Mouse (Mus musculus) bone marrow, adult 2 months (tissue): ENCODE data around the gene Fam110a. TPM values are rescaled to one million over a fixed set of nuclear protein-coding genes. Genes with fewer than 3 reads are reported as not detected.

Source experiments
- H3K27ac ChIP-seq: fragments of 200-500 bp; 2 replicates; pipeline ENCODE4 v1.5.1; 2012; ENCODE audit warnings: low read depth, mild to moderate bottlenecking, control low read depth, inconsistent platforms, low read length; ENCODE audit not compliant: control insufficient read depth, poor library complexity, insufficient read depth
- H3K4me1 ChIP-seq: fragments of 200-500 bp; 2 replicates; pipeline ENCODE4 v1.6.1; 2011; ENCODE audit warnings: low read length; ENCODE audit not compliant: control insufficient read depth, insufficient read depth
- H3K4me3 ChIP-seq: fragments of 200-500 bp; replicated peaks from 2 replicates; pipeline ENCODE3; 2011; ENCODE audit warnings: mild to moderate bottlenecking, low read depth, low read length, control low read depth; ENCODE audit not compliant: control insufficient read depth
- CTCF ChIP-seq: fragments of 200-500 bp; IDR thresholded peaks from 2 replicates; pipeline ENCODE4 v1.5.1; 2011; ENCODE audit warnings: low read length, control low read depth; ENCODE audit not compliant: control insufficient read depth, insufficient read depth
- POLR2A ChIP-seq: fragments of 200-500 bp; IDR thresholded peaks from 2 replicates; pipeline ENCODE4 v1.6.1; 2011; ENCODE audit warnings: low read depth, mild to moderate bottlenecking, control low read depth, low read length, borderline replicate concordance; ENCODE audit not compliant: control insufficient read depth
- WGBS: fragments of 180-500 bp; shearing (Covaris S2); methylation state at CpG from one replicate; pipeline ENCODE4 v1.1.7; 2018; 5-methylcytosine and 5-hydroxymethylcytosine counted together
- polyA plus RNA-seq: library from polyadenylated mRNA; stranded (reverse); fragments of >200 nt; gene quantifications from 2 replicates; pipeline ENCODE4 v1.2.4, GENCODE M21; 2011; ENCODE audit warnings: low replicate concordance; ENCODE audit not compliant: missing spikeins, insufficient read depth, insufficient read length

Gene Fam110a
- polyA plus RNA-seq, 1 experiment = 13.0 TPM

DNA sequence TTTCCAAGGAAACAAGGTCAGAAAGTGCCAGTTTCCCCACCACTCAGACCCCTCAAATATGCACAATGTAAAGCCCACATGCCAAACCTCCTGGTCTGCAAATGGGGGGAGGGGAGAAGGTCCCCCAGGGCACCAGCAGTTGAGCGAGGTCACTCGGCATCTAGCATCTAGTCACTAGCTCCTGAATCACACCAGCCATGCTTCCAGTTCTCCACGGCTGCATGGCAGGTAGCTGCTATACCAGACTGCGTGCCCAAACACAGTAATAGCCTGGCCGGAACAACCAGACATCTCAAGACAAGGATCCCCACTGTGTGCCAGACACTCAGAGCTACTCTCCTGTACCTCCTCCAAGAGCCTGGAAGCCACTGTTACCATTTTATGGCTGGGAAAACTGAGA lies 8.3 kb downstream of the Fam110a start:
- 80% methylated on average over 5 of the region's 5 CpGs for WGBS
- no peak for TF ChIP-seq POLR2A
- TF ChIP-seq CTCF = no peak
- Histone ChIP-seq H3K27ac (no peak overlapping the region), H3K4me3 (no peak overlapping the region), H3K4me1 (peaks cover 5% of the 10 kb centered on the region; the same call in 1 of the 2 replicates)

DNA sequence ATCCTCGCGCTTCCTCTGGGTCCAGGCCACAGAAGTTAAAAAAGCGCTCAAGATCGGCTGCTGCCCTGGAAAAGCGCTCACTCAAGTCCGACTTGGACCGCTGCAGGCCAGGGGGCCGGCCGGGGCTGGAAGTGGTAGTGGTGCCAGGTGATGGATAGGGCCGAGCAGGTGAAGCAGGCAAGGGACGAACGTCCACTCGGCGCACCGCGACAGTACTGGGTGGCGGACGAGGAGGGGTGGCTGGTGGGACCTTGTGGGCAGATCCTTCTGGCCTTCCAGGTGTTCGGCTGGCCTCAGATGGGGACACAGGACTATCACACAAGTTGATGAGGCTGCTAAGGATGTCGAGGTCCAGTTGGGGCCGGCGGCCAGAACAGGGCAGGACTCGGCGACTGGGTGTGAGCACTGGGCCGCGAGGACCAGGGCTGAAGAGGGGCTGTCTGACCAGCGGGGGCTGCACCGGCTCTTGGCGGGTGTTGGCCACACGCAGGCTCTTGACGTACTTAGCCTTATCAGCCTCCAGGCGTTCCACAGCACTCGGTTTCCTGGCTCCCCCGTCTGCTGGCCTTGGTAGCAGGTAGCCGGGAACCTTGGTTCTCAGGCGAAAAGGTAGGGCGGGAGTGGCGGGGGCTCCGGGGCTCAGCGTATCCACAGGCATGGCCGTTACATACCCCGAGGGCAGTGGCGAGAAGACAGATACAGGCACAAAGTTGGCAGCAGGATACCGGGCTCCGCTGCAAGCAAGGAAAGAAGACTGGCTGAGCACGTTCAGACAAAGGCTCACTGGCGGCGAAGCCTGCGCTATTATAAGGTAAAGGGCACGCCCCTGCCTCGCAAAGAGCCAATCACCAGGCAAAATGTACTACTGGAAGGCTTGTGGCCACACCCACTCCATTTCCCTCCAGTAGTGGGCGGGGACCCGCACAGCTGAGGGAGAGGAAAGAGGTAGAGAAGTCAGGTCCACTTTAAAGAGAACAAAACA lies 9.5 kb downstream of the Fam110a start:
- Histone ChIP-seq H3K4me3 (no peak overlapping the region), H3K27ac (no peak overlapping the region), H3K4me1 (peaks cover 5% of the 10 kb centered on the region; the same call in 1 of the 2 replicates)
- TF ChIP-seq POLR2A = 0 out of 2 replicates have a peak, but pooled peaks have one; percentile 40
- no peak for TF ChIP-seq CTCF
- WGBS = 55% methylated on average over 53 of the region's 53 CpGs

DNA sequence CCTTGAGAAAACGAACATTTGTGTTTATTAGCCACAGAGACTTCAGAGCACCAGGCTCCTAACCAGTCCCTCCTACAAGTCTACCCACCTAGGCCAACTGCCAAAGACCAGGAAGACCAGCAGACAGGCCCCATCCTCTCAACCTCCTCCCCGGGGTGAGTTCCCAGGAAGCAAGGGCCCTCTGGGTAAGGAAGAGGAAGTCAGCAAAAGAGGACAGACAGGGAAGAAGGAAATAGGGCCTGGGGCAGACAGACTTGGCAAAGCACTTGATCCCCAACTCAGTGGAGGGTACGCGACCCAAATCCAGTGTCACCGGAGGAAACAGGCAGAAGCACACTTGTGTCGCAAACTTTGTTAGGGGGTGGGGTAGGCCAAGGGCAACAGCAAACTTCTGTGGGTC lies 10.6 kb downstream of the Fam110a start:
- 51% methylated on average over 6 of the region's 6 CpGs for WGBS
- H3K4me1 ChIP-seq = peaks cover 5% of the 10 kb centered on the region; the same call in 1 of the 2 replicates

DNA sequence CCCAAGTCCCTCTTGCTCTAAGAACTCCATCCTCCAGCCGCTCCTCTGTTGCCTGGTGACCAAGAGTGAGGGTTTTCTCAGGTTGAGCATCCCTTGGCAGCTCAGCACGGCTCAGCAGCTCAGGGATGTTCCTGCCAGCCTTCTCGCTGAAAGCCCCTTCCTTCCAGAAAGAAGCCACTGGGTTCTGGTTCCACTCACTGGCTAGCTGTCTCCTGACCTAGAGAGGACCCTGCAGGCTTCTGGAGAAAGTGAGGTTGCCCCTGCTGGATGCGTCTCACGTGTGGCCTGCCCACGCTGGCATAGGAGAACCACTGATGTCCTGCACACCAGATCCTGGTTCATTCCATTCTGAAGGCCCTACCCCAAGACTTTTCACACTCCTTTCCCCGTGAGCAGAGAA lies 11.0 kb downstream of the Fam110a start:
- Histone ChIP-seq H3K4me1 (peaks cover 5% of the 10 kb centered on the region; the same call in 1 of the 2 replicates), H3K27ac (no peak overlapping the region), H3K4me3 (no peak overlapping the region)
- 76% methylated on average over 7 of the region's 7 CpGs for WGBS
- TF ChIP-seq POLR2A (no peak), CTCF (no peak)

More for the DNA sequence above, 10.6 kb downstream of the Fam110a start:
- Histone ChIP-seq H3K27ac (no peak overlapping the region), H3K4me3 (no peak overlapping the region)
- TF ChIP-seq CTCF (no peak), POLR2A (no peak)

DNA sequence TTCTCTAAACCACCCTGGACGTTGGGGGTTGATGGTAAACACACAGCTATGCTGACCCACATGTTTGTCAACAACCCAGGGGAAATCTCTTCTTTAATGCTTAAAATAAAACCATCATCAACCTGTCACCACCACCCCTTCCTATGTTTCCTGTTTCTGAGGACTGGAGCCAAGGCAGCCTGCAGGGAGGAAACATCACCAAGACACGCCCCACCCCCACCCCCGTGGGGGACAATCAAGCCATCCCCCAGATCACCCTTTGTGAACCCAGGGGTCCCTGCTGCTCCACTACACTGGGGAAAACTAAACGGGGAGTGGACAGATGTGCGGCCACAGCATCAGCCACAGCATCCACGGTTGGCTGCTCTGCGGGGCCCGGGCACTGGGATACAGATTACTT lies 11.6 kb downstream of the Fam110a start:
- WGBS = 52% methylated on average over 8 of the region's 8 CpGs
- no peak for TF ChIP-seq POLR2A
- no peak for TF ChIP-seq CTCF
- Histone ChIP-seq H3K27ac (no peak overlapping the region), H3K4me3 (no peak overlapping the region), H3K4me1 (peaks cover 5% of the 10 kb centered on the region; the same call in 1 of the 2 replicates)

DNA sequence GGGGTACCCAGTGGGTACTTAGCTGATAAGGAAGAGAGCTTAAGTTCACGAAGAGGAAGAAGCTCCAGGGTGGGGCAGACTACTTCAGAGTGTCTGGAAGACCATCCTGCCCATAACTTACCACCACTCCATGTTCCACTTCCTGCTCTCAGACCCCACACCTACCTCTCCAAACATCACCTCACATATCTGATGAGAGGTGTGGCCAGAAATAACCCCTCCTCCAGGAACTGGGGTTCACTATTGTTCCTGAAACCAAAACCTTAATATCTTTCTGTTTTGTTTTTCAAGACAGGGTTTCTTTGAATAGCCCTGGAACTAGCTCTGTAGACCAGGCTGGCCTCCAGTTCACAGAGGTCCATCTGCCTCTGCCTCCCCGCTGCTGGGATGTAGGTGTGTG lies 12.2 kb downstream of the Fam110a start:
- H3K4me3 ChIP-seq = no peak overlapping the region
- 46% methylated on average over 2 of the region's 2 CpGs for WGBS
- TF ChIP-seq POLR2A (no peak), CTCF (no peak)
- H3K27ac ChIP-seq = no peak overlapping the region
- H3K4me1 ChIP-seq = peaks cover 5% of the 10 kb centered on the region; the same call in 1 of the 2 replicates

DNA sequence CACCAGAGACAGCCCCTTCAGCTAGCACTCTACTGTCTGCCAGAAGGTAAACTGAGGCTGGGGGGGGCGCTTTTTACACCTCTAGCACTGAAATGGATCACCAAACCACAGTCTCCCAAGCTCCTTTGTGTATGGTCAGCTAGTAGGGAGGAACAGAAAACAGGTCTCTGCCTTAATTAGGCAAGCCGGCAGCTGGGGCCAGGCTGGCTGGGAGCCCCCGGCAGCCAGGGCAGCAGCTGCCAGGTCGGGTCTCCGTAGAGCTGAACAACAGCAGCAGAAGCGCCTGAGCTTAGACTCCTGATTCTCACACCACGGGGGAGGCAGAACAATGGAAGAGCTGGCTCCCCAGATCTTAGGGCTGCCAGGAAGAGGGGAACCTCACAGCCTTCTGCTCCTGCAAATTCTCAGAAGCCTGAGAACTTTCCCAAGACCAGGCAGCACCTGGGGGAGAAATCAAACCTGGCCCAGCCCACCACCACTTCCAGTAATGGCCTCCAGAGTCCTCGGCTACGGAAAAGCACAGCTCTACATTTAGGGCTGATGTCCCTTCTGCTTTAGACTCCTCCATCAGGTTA lies 12.8 kb downstream of the Fam110a start:
- Histone ChIP-seq H3K27ac (no peak overlapping the region), H3K4me3 (no peak overlapping the region), H3K4me1 (peaks cover 7% of the 10 kb centered on the region; the same call in 1 of the 2 replicates)
- no peak for TF ChIP-seq POLR2A
- no peak for TF ChIP-seq CTCF
- 62% methylated on average over 9 of the region's 9 CpGs for WGBS

DNA sequence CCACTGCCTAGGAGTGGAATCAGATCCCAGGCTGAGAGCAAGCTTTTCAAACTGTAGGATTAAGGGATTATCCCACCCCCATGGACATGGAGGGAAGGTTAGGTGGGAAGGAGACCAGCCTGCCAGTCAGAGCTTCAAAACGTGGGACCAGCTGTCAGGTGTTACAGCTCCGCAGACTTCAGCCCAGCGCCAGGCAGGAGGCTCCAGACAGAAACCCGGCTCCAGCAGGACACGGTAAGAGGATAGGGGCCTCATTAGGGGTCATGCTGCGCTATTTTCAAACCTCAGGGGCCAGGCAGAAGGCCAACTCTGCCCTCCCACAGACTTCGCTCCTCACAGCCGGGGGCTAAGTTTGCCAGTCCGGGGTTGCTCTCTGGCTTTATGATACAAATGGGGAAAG lies 16.0 kb downstream of the Fam110a start:
- no peak overlapping the region for H3K27ac ChIP-seq
- 46% methylated on average over 9 of the region's 9 CpGs for WGBS
- H3K4me3 ChIP-seq = no peak overlapping the region
- peaks cover 5% of the 10 kb centered on the region; the same call in 1 of the 2 replicates for H3K4me1 ChIP-seq
- no peak for TF ChIP-seq CTCF
- no peak for TF ChIP-seq POLR2A
